Mouse (Mus musculus): ENCODE measurements at regions not wholly inside any gene's neighbourhood (a gene's known extent, or its start where the extent isn't known, plus 50 kb on each side); places are given as distances from the start of the nearest gene placed in this dataset.
A peak's percentile ranks its signal among the peaks of the same experiment; 100 is the strongest.

DNA sequence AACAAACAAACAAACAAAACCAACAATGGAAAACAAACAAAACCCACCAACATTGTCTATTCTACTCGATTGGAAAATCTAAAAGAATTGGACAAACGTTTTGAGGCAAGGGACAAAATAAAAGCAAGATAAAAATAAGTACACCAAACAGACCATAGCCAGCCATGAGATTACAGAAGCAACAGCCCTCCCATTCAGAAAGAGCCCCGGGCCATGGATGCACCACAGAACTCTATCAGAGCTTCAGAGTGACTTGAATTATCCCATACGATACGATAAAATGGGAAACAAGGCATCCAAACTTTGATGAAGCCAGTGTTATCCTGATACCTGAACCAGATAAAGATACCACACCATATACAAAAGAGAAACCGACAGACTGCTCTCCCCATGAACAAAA, 68.7 kb downstream of the Npepl1 start:
- no peak for DNase-seq

DNA sequence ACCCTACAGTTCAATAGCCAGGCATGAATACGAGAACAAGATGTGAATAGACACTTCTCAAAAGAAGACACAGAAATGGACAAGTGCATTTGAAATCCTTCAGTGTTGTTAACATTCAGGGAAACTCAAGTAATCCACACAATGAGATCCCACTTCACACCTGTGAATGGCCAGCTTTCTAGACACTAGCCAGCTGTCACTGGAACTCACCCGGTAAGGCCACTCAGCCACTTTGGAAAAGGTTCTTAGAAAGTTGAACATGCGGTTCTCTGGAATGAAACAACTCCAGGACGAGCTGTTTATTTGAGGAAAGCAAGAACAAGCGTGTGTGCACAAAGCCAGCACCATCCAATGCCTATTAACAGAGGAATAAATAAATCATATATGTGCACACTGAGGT, 74.6 kb downstream of the Npepl1 start:
- DNase-seq, result no peak

GRCm38 (mm10) chr2:174191071-174191470, 80.9 kb downstream of the Npepl1 start:
- DNase-seq, result no peak

DNA sequence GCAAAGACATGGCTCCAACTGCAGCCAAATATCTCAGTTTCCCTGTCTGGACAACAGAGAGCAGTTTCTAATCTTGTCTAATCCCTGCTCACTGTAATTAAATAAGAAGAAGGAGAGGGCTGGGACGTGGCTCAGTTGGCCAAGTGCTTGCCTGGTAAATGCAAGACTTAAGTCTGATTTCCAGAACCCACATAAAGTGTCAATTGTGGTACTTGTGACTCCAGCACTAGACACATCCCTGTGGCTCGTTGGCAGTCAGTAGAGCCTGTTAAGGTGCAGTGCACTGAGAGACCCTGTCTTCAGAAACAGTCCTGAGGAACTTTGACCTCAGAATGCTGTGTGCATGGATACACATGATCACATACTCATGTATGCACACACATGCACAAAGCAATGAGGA, 81.4 kb downstream of the Npepl1 start:
- DNase-seq, result no peak

- no peak for DNase-seq
Observed at GRCm38 (mm10) chr2:174192026-174192425, 81.9 kb downstream of the Npepl1 start.

DNA sequence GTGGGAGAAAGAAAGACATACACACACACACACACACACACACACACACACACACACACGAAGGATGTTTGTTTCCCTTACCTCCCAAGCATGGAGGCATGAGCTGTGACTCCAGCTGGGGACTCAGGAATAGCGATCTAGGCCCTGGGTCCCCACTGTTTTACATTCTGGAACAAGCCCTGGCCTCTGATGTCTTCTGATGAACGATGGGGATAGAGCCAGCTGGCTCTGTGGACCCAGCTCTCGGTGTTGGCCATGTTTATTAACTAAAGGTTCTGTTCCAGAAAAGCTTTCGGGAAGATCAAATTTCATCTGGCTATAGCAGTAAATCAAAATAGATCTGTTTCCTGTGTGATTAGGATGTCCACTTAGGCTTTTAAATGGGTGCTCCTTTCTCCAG, 83.4 kb downstream of the Npepl1 start:
- no peak for DNase-seq

DNA sequence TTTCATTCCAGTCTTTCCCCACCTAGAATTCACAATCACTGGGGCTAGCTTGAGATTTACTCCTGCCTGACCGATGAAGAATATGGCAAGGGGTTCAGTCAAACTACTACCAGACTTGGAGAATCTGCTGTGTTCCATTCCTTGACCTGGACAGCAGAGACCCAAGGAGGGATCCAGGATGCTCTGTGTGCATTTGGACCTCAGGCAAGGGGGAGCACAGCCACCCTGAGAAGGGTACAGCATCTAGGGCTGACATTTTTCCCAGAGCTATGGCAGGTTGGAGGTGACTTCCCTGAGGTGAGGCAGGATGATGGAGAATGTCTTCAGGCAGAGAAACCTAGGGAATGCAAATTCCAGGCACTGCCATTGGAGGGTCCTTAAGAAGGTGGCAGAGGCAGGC, 85.5 kb downstream of the Npepl1 start:
- no peak for DNase-seq

GRCm38 (mm10) chr2:174196696-174197215, 86.6 kb downstream of the Npepl1 start:
- no peak for DNase-seq

DNA sequence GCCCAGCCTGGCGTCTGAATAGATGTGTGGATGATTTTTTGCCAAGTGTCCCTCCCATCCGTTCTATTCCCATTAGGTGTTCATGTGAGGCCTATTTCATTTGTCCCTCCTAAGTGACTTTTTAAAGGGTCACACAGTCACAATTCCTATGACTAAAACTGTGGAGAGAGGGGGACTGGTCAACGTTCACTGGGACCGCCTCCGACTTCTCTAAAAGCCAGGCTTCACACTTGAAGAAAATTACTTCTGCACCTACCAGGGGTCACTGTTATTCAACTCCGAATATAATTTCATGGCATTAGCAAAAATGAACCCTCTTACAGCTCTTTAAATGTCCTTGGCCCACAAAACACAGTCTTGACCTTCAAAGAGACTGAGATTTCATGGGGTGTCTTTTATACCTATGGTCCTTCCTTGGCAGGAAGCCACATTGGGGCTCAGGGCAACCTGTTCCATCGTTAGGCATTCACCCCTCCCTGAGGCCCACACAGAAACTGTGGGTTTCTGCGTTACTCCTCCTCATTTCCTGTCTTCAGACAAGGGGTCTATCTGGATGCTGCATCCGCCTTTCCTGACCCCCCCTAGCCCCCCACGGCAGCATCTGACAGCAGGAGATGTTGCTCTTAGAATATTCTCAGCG, 86.7 kb upstream of the Gnas start:
- no peak for DNase-seq

DNA sequence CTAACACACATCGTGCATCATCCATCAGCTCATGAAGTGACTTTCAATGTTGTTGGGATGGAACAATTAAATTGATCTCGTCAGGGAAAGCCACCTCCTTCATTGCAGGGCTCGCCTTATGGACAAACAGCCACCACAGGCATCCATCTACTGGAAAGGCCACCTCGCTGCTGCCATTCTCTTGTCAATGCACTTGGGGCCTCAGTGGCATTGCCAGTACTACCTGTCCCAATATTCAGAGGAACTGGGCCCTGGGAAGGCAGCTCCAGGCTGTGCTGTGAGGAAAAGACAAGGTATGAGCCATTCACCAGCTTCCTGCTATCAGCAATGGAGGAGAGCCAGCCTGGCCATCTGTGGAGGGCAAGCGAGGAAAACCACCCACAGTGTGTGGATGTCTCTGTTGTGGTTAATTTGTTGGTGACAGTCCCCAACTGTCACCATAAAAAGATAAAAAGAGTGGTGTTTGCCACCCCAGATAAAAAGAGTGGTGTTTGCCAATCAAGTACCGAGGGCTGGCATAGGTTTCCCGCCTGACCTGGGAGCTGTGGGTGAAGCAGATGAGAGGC, 85.6 kb upstream of the Gnas start:
- peak; percentile 5 for DNase-seq

GRCm38 (mm10) chr2:174199961-174200862, 83.9 kb upstream of the Gnas start:
- DNase-seq, result no peak

GRCm38 (mm10) chr2:174203412-174203811, 80.7 kb upstream of the Gnas start:
- DNase-seq, result no peak

DNA sequence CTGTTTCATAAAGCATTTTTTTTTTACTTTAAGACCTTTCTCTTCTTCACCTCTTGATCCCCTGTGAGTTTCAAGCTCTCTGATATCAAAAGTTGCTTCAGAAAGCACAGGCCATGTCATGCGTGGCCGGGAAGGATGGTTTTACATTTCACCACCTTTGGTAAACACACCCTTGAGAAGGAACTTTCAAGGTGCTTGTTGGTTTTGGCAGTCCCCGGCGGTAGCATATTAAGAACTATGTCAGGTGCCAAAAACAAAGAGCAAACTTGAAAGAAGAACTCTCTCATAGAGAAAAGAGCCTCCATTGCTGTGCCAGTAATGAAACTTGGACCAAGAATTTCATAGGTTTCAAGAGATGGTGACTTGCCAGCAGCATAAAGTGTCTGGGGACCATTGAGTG, 72.4 kb upstream of the Gnas start:
- no peak for DNase-seq

DNA sequence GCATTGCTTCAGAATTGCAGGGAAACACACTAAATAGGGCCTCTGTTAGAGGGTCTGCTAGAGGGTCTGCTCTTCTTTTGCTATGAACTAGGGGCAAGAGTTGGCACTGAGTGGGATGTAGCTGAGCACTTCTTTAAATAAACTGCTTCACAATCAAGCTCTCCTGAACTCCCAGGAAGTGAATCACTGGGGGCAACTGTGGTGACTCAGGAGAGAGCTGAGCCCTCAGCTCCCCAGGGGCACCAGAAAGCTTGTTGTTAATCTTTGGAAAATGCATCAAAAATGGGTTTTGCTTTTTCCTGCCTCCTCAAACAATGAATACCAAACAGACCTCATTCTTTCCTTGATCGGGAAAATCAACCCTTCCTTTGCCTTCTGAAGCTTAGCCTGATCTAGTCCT, 57.5 kb upstream of the Gnas start:
- no peak for DNase-seq

All from cerebellum, adult 9-10 months (tissue).